In the genomic region with DNA sequence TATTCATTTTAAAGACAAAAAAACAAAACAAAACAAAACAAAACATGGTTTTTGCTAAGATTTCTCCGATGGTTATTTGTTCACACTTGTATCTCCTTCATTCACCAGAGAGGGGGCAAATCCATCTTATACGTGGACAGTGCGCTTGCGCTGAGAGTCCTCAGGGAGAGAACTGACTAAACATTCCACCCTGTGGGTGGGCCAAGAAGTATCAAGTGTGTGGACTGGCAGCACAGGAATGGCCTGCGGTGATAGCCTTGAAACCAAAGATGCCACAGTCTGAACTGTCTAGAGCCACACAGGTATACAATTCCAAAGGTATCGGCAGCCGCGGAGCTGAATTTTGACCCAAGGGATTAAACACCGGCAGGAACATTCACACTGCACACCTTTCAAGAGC, we compare ENCODE assay signal across 8 mouse cellular contexts.
"Had no signal": no experiment of that assay in that cellular context is flagged by ENCODE, and none has a peak within 500 bp of the region (broad histone marks: within the 10 kb centered on the region; RNA-seq: fewer than 3 reads in every experiment).

No protein-coding gene starts in this region.

- H3K4me2 ChIP-seq: intestine, embryonic 15.5 days; kidney, embryonic 15.5 days; liver, embryonic 12.5 days; midbrain, embryonic 12.5 days; neural tube, embryonic 15.5 days had no signal

- DNase-seq: thymus, postnatal 36 days had no signal

- H3K27me3 ChIP-seq: intestine, embryonic 15.5 days; kidney, embryonic 15.5 days; liver, embryonic 12.5 days; neural tube, embryonic 15.5 days had no signal

- H3K27ac ChIP-seq: intestine, embryonic 15.5 days; kidney, embryonic 15.5 days; limb, embryonic 10.5 days; liver, embryonic 12.5 days; midbrain, embryonic 12.5 days had no signal

- H3K9me3 ChIP-seq: intestine, embryonic 15.5 days; kidney, embryonic 15.5 days; limb, embryonic 10.5 days; liver, embryonic 12.5 days; midbrain, embryonic 12.5 days; neural tube, embryonic 15.5 days had no signal

- H3K4me3 ChIP-seq: intestine, embryonic 15.5 days; kidney, embryonic 15.5 days; limb, embryonic 10.5 days; liver, embryonic 12.5 days; midbrain, embryonic 12.5 days; myocyte; neural tube, embryonic 15.5 days had no signal

- ATAC-seq: liver, embryonic 12.5 days had no signal

- H3K36me3 ChIP-seq: intestine, embryonic 15.5 days; kidney, embryonic 15.5 days; limb, embryonic 10.5 days; liver, embryonic 12.5 days; midbrain, embryonic 12.5 days; neural tube, embryonic 15.5 days had no signal

- H3K9ac ChIP-seq: intestine, embryonic 15.5 days; kidney, embryonic 15.5 days; liver, embryonic 12.5 days; midbrain, embryonic 12.5 days; neural tube, embryonic 15.5 days had no signal

- H3K4me1 ChIP-seq: liver, embryonic 12.5 days had no signal
